Mouse (Mus musculus): ENCODE results near the gene Adat2. TPM values are rescaled to one million over a fixed set of nuclear protein-coding genes. Genes with fewer than 3 reads are reported as not detected.

Gene Adat2
- polyA plus RNA-seq (2015; fragmentation: Nextera tagmentation; extraction: Ambion mirVana) = 2.6 and 2.7 TPM in 2 replicates

- H3K36me3 ChIP-seq = no peaks in the 10 kb centered on the region; the same call in 1 of the 2 replicates
- peak within 1 kb of the TSS; percentile 92 for H3K9ac ChIP-seq
- peak within 1 kb of the TSS; percentile 86 for H3K4me3 ChIP-seq
- no peaks in the 10 kb centered on the region for H3K9me3 ChIP-seq
- peak within 1 kb of the TSS; percentile 85 for H3K27ac ChIP-seq (replicated peaks)
- no peaks in the 10 kb centered on the region for H3K27me3 ChIP-seq (replicated peaks)
- H3K4me1 ChIP-seq = peaks cover 12% of the 10 kb centered on the region
- ATAC-seq (ENCODE audit: extremely low read depth, insufficient number of reproducible peaks, low FRiP score, low TSS enrichment) = peak; percentile 74
- peak within 1 kb of the TSS; percentile 85 for H3K4me2 ChIP-seq
- WGBS = under 1% methylated on average over 51 of the region's 51 CpGs
Observed at GRCm38 (mm10) chr10:13552646-13553497, at the start of gene Adat2, which contains the start of gene Pex3. TSS of gene Adat2 (plus strand) at chr10:13552894. TSS of gene Pex3 (minus strand) at chr10:13553142.

- Histone ChIP-seq H3K4me1 (no peaks in the 10 kb centered on the region), H3K4me2 (no peak overlapping the region), H3K27ac (replicated peaks) (no peak overlapping the region), H3K27me3 (replicated peaks) (no peaks in the 10 kb centered on the region), H3K9ac (no peak overlapping the region), H3K4me3 (no peak overlapping the region), H3K36me3 (peaks cover 22% of the 10 kb centered on the region), H3K9me3 (no peaks in the 10 kb centered on the region)
- 73% methylated on average over 4 of the region's 4 CpGs for WGBS
- ATAC-seq (ENCODE audit: extremely low read depth, insufficient number of reproducible peaks, low FRiP score, low TSS enrichment) = no peak
Observed at GRCm38 (mm10) chr10:13521857-13522256, 30.8 kb upstream of the Adat2 start.

- Histone ChIP-seq H3K9me3 (no peaks in the 10 kb centered on the region), H3K27me3 (replicated peaks) (no peaks in the 10 kb centered on the region), H3K36me3 (peaks cover 67% of the 10 kb centered on the region), H3K4me1 (no peaks in the 10 kb centered on the region), H3K27ac (replicated peaks) (no peak overlapping the region), H3K4me2 (no peak overlapping the region), H3K9ac (no peak overlapping the region), H3K4me3 (no peak overlapping the region)
- 71% methylated on average over 4 of the region's 4 CpGs for WGBS
- ATAC-seq (ENCODE audit: extremely low read depth, insufficient number of reproducible peaks, low FRiP score, low TSS enrichment) = no peak
Observed at GRCm38 (mm10) chr10:13528155-13528554, 24.5 kb upstream of the Adat2 start.

DNA sequence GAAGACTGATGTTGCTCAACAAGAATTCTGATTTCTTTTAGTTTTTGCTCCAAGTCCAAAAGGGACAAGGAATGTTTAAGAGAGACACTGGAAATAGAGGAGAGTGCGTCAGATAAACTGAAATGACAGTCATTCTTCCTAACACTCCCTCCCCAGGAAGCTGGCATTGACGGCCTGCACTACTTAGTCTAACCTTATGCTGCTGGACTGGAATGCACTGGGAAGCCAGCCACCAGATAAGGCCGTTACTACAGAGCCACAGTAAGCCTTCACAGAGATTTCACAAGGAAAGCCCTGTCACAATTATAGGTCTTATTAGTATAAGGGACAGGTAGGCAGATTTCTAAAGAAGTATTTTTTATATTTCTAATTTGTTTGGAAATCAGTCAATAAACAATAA is 17.9 kb upstream of the Adat2 start:
- Histone ChIP-seq H3K4me1 (peaks cover 15% of the 10 kb centered on the region), H3K4me2 (peak overlapping the region; percentile 10; the same call in 1 of the 2 replicates), H3K36me3 (peaks cover 49% of the 10 kb centered on the region), H3K9me3 (no peaks in the 10 kb centered on the region), H3K27ac (replicated peaks) (peak overlapping the region; percentile 66), H3K9ac (no peak overlapping the region), H3K4me3 (no peak overlapping the region), H3K27me3 (replicated peaks) (no peaks in the 10 kb centered on the region)
- WGBS = 13% methylated on average over 3 of the region's 3 CpGs
- no peak for ATAC-seq (ENCODE audit: extremely low read depth, insufficient number of reproducible peaks, low FRiP score, low TSS enrichment)

GRCm38 (mm10) chr10:13536706-13537105 is 16.0 kb upstream of the Adat2 start:
- no peak overlapping the region for H3K27ac ChIP-seq (replicated peaks)
- H3K9ac ChIP-seq = no peak overlapping the region
- no peaks in the 10 kb centered on the region for H3K9me3 ChIP-seq
- no peak overlapping the region for H3K4me3 ChIP-seq
- peaks cover 44% of the 10 kb centered on the region for H3K36me3 ChIP-seq
- ATAC-seq (ENCODE audit: extremely low read depth, insufficient number of reproducible peaks, low FRiP score, low TSS enrichment) = no peak
- no peaks in the 10 kb centered on the region for H3K27me3 ChIP-seq (replicated peaks)
- H3K4me2 ChIP-seq = no peak overlapping the region
- peaks cover 15% of the 10 kb centered on the region for H3K4me1 ChIP-seq
- 93% methylated on average over 7 of the region's 7 CpGs for WGBS

GRCm38 (mm10) chr10:13539769-13540333 is 12.8 kb upstream of the Adat2 start:
- Histone ChIP-seq H3K36me3 (peaks cover 45% of the 10 kb centered on the region), H3K4me1 (peaks cover 10% of the 10 kb centered on the region), H3K4me3 (no peak overlapping the region), H3K27ac (replicated peaks) (no peak overlapping the region), H3K4me2 (no peak overlapping the region), H3K9me3 (no peaks in the 10 kb centered on the region), H3K27me3 (replicated peaks) (no peaks in the 10 kb centered on the region), H3K9ac (no peak overlapping the region)
- ATAC-seq (ENCODE audit: extremely low read depth, insufficient number of reproducible peaks, low FRiP score, low TSS enrichment) = no peak
- 88% methylated on average over 7 of the region's 7 CpGs for WGBS

DNA sequence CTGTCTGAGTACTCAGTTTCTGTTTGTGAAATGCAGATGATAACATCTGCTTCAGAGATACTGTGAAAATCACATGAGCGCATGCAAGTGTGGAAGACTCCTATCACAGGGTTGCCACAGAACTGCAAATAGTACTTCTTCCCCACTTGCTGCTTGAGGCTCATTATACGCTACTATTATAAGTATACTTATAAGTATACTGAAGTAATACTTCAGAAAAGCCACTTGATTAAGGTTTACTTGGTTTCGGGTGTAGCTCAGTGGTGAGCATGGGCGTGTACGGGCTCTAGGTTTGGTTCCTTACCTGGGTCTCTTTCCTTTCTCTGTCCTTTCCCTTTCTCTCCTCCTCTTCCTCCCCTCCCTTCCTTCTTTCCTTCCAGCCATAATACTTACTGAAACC is 11.0 kb upstream of the Adat2 start:
- no peak overlapping the region for H3K9ac ChIP-seq
- no peak overlapping the region for H3K4me2 ChIP-seq
- no peaks in the 10 kb centered on the region for H3K4me1 ChIP-seq
- no peak overlapping the region for H3K27ac ChIP-seq (replicated peaks)
- peaks cover 46% of the 10 kb centered on the region for H3K36me3 ChIP-seq
- H3K4me3 ChIP-seq = no peak overlapping the region
- ATAC-seq (ENCODE audit: extremely low read depth, insufficient number of reproducible peaks, low FRiP score, low TSS enrichment) = no peak
- no peaks in the 10 kb centered on the region for H3K9me3 ChIP-seq
- WGBS = 92% methylated on average over 5 of the region's 5 CpGs
- no peaks in the 10 kb centered on the region for H3K27me3 ChIP-seq (replicated peaks)

DNA sequence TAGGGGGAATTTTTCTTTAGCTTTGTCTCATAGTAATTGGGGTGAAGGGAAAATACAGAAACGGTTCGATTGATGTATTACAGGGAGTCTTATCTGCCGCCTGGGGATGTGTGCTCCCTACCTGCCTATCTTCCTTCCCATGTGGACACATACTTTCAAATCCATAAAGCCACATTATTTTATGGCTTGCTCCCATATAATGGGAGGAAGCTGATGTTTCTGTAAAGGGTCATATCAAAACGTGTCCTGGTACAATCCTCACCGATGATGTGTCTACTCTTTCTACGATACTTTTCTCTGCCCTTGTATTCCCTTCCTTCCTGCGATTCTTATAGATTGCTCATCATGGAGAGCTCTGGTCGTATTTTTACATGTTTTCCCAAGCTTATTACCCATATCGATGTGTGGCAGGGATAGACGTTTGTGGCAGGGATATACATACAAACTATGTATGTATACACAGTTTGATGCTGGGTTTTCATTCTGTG is 848 bp downstream of the Adat2 start:
- no peaks in the 10 kb centered on the region for H3K9me3 ChIP-seq
- ATAC-seq (ENCODE audit: extremely low read depth, insufficient number of reproducible peaks, low FRiP score, low TSS enrichment) = no peak
- peak overlapping the region; percentile 92 for H3K9ac ChIP-seq
- peak overlapping the region; percentile 85 for H3K4me2 ChIP-seq
- H3K27ac ChIP-seq (replicated peaks) = peak overlapping the region; percentile 85
- H3K36me3 ChIP-seq = no peaks in the 10 kb centered on the region; the same call in 1 of the 2 replicates
- H3K4me1 ChIP-seq = peaks cover 12% of the 10 kb centered on the region
- H3K4me3 ChIP-seq = peak overlapping the region; percentile 86
- WGBS = 21% methylated on average over 10 of the region's 10 CpGs
- no peaks in the 10 kb centered on the region for H3K27me3 ChIP-seq (replicated peaks)

GRCm38 (mm10) chr10:13554316-13554715 is 1.6 kb downstream of the Adat2 start:
- ATAC-seq (ENCODE audit: extremely low read depth, insufficient number of reproducible peaks, low FRiP score, low TSS enrichment) = no peak
- no peak overlapping the region for H3K9ac ChIP-seq
- H3K27me3 ChIP-seq (replicated peaks) = no peaks in the 10 kb centered on the region
- H3K4me2 ChIP-seq = no peak overlapping the region
- H3K9me3 ChIP-seq = no peaks in the 10 kb centered on the region
- no peak overlapping the region for H3K27ac ChIP-seq (replicated peaks)
- peaks cover 6% of the 10 kb centered on the region for H3K36me3 ChIP-seq
- 94% methylated on average over 1 of the region's 1 CpGs for WGBS
- peaks cover 12% of the 10 kb centered on the region for H3K4me1 ChIP-seq
- no peak overlapping the region for H3K4me3 ChIP-seq

- no peak overlapping the region for H3K4me3 ChIP-seq
Observed at GRCm38 (mm10) chr10:13560014-13560674, 7.5 kb downstream of the Adat2 start.

More at GRCm38 (mm10) chr10:13560014-13560674, 7.5 kb downstream of the Adat2 start:
- 85% methylated on average over 13 of the region's 13 CpGs for WGBS
- Histone ChIP-seq H3K4me1 (0 out of 2 replicates have a peak, but pooled peaks cover 8% of the 10 kb centered on the region), H3K36me3 (peaks cover 50% of the 10 kb centered on the region), H3K9ac (no peak overlapping the region), H3K4me2 (no peak overlapping the region), H3K27me3 (replicated peaks) (no peaks in the 10 kb centered on the region), H3K9me3 (no peaks in the 10 kb centered on the region), H3K27ac (replicated peaks) (no peak overlapping the region)
- no peak for ATAC-seq (ENCODE audit: extremely low read depth, insufficient number of reproducible peaks, low FRiP score, low TSS enrichment)
